Mouse (Mus musculus): ENCODE results near the gene Vps13d. TPM values are rescaled to one million over a fixed set of nuclear protein-coding genes. Genes with fewer than 3 reads are reported as not detected.

The Vps13d gene
- polyA plus RNA-seq, 1 experiment from 2014 or later, result 6.6 TPM

- WGBS (ENCODE audit: insufficient replicate concordance), result 40% methylated on average over 3 of the region's 3 CpGs
- peak; percentile 59 for ATAC-seq
These were observed 38.9 kb upstream of the Vps13d start for GRCm38 (mm10) chr4:145233487-145234228.

GRCm38 (mm10) chr4:145231732-145232131 lies 36.9 kb upstream of the Vps13d start:
- DNase-seq (no peak), ATAC-seq (0 out of 2 replicates have a peak, but pooled peaks have one; percentile 2)
- Histone ChIP-seq H3K4me3 (ENCODE audit: low read depth, low read length) (no peak overlapping the region), H3K4me1 (ENCODE audit: insufficient read depth) (peaks cover 21% of the 10 kb centered on the region), H3K36me3 (replicated peaks; ENCODE audit: insufficient read depth, low read length) (0 out of 2 replicates have a peak, but pooled peaks cover 6% of the 10 kb centered on the region), H3K4me2 (ENCODE audit: low read depth, low read length) (no peak overlapping the region), H3K9ac (replicated peaks) (no peak overlapping the region), H3K27me3 (ENCODE audit: insufficient read depth, low read length) (no peaks in the 10 kb centered on the region), H3K27ac (ENCODE audit: low read depth) (0 out of 2 replicates have a peak overlapping the region, but pooled peaks have one; percentile 18), H3K9me3 (ENCODE audit: low read length) (no peaks in the 10 kb centered on the region)
- 79% methylated on average over 5 of the region's 5 CpGs for WGBS (ENCODE audit: insufficient replicate concordance)
- TF ChIP-seq EP300 (IDR thresholded peaks at IDR 0.05; ENCODE audit: low read depth) (no peak), CTCF (IDR thresholded peaks at IDR 0.05; ENCODE audit: low read depth) (no peak)

More at GRCm38 (mm10) chr4:145233487-145234228, 38.9 kb upstream of the Vps13d start:
- no peak for DNase-seq
- no peak overlapping the region for H3K4me2 ChIP-seq (ENCODE audit: low read depth, low read length)
- H3K9ac ChIP-seq (replicated peaks), result no peak overlapping the region
- peaks cover 23% of the 10 kb centered on the region for H3K4me1 ChIP-seq (ENCODE audit: insufficient read depth)
- H3K4me3 ChIP-seq (ENCODE audit: low read depth, low read length), result no peak overlapping the region
- H3K27me3 ChIP-seq (ENCODE audit: insufficient read depth, low read length), result no peaks in the 10 kb centered on the region
- no peaks in the 10 kb centered on the region for H3K9me3 ChIP-seq (ENCODE audit: low read length)
- TF ChIP-seq CTCF (IDR thresholded peaks at IDR 0.05; ENCODE audit: low read depth) (no peak), EP300 (IDR thresholded peaks at IDR 0.05; ENCODE audit: low read depth) (no peak)
- 0 out of 2 replicates have a peak, but pooled peaks cover 8% of the 10 kb centered on the region for H3K36me3 ChIP-seq (replicated peaks; ENCODE audit: insufficient read depth, low read length)
- peak overlapping the region; percentile 79 for H3K27ac ChIP-seq (ENCODE audit: low read depth)

GRCm38 (mm10) chr4:145230647-145231046 lies 35.8 kb upstream of the Vps13d start:
- H3K36me3 ChIP-seq (replicated peaks; ENCODE audit: insufficient read depth, low read length), result 0 out of 2 replicates have a peak, but pooled peaks cover 6% of the 10 kb centered on the region
- H3K4me1 ChIP-seq (ENCODE audit: insufficient read depth), result peaks cover 17% of the 10 kb centered on the region
- H3K4me3 ChIP-seq (ENCODE audit: low read depth, low read length), result no peak overlapping the region
- no peak overlapping the region for H3K27ac ChIP-seq (ENCODE audit: low read depth)
- ATAC-seq, result no peak
- H3K27me3 ChIP-seq (ENCODE audit: insufficient read depth, low read length), result no peaks in the 10 kb centered on the region
- 73% methylated on average over 2 of the region's 2 CpGs for WGBS (ENCODE audit: insufficient replicate concordance)
- no peak for DNase-seq
- no peaks in the 10 kb centered on the region for H3K9me3 ChIP-seq (ENCODE audit: low read length)
- H3K9ac ChIP-seq (replicated peaks), result no peak overlapping the region
- H3K4me2 ChIP-seq (ENCODE audit: low read depth, low read length), result no peak overlapping the region
- TF ChIP-seq CTCF (IDR thresholded peaks at IDR 0.05; ENCODE audit: low read depth) (no peak), EP300 (IDR thresholded peaks at IDR 0.05; ENCODE audit: low read depth) (no peak)

- no peak overlapping the region for H3K4me2 ChIP-seq (ENCODE audit: low read depth, low read length)
- no peak overlapping the region for H3K4me3 ChIP-seq (ENCODE audit: low read depth, low read length)
- WGBS (ENCODE audit: insufficient replicate concordance), result 78% methylated on average over 5 of the region's 5 CpGs
- ATAC-seq, result 0 out of 2 replicates have a peak, but pooled peaks have one; percentile 14
- 0 out of 2 replicates have a peak overlapping the region, but pooled peaks have one; percentile 3 for H3K27ac ChIP-seq (ENCODE audit: low read depth)
- no peak overlapping the region for H3K9ac ChIP-seq (replicated peaks)
- H3K9me3 ChIP-seq (ENCODE audit: low read length), result no peaks in the 10 kb centered on the region
- H3K4me1 ChIP-seq (ENCODE audit: insufficient read depth), result peaks cover 17% of the 10 kb centered on the region
- peaks cover 14% of the 10 kb centered on the region; the same call in 1 of the 2 replicates for H3K36me3 ChIP-seq (replicated peaks; ENCODE audit: insufficient read depth, low read length)
- no peaks in the 10 kb centered on the region for H3K27me3 ChIP-seq (ENCODE audit: insufficient read depth, low read length)
- no peak for DNase-seq
- TF ChIP-seq EP300 (IDR thresholded peaks at IDR 0.05; ENCODE audit: low read depth) (no peak), CTCF (IDR thresholded peaks at IDR 0.05; ENCODE audit: low read depth) (no peak)
These were observed 34.8 kb upstream of the Vps13d start for GRCm38 (mm10) chr4:145229524-145230163.

- Histone ChIP-seq H3K36me3 (replicated peaks; ENCODE audit: insufficient read depth, low read length) (peaks cover 19% of the 10 kb centered on the region; the same call in 1 of the 2 replicates), H3K4me2 (ENCODE audit: low read depth, low read length) (no peak overlapping the region), H3K9ac (replicated peaks) (no peak overlapping the region), H3K9me3 (ENCODE audit: low read length) (no peaks in the 10 kb centered on the region), H3K27me3 (ENCODE audit: insufficient read depth, low read length) (no peaks in the 10 kb centered on the region), H3K4me1 (ENCODE audit: insufficient read depth) (peaks cover 17% of the 10 kb centered on the region), H3K27ac (ENCODE audit: low read depth) (0 out of 2 replicates have a peak overlapping the region, but pooled peaks have one; percentile 3), H3K4me3 (ENCODE audit: low read depth, low read length) (no peak overlapping the region)
- 66% methylated on average over 6 of the region's 6 CpGs for WGBS (ENCODE audit: insufficient replicate concordance)
- no peak for DNase-seq
- no peak for ATAC-seq
- no peak for TF ChIP-seq EP300 (IDR thresholded peaks at IDR 0.05; ENCODE audit: low read depth)
- TF ChIP-seq CTCF (IDR thresholded peaks at IDR 0.05; ENCODE audit: low read depth), result no peak
These were observed 34.2 kb upstream of the Vps13d start for GRCm38 (mm10) chr4:145229051-145229450.

- DNase-seq, result no peak
These were observed 29.8 kb upstream of the Vps13d start for GRCm38 (mm10) chr4:145224613-145225012.

More at GRCm38 (mm10) chr4:145224613-145225012, 29.8 kb upstream of the Vps13d start:
- H3K36me3 ChIP-seq (replicated peaks; ENCODE audit: insufficient read depth, low read length), result peaks cover 32% of the 10 kb centered on the region
- no peak overlapping the region for H3K4me2 ChIP-seq (ENCODE audit: low read depth, low read length)
- no peak for ATAC-seq
- no peaks in the 10 kb centered on the region for H3K9me3 ChIP-seq (ENCODE audit: low read length)
- H3K27ac ChIP-seq (ENCODE audit: low read depth), result no peak overlapping the region
- H3K9ac ChIP-seq (replicated peaks), result no peak overlapping the region
- WGBS (ENCODE audit: insufficient replicate concordance), result 64% methylated on average over 4 of the region's 4 CpGs
- no peaks in the 10 kb centered on the region for H3K27me3 ChIP-seq (ENCODE audit: insufficient read depth, low read length)
- peaks cover 21% of the 10 kb centered on the region; the same call in 1 of the 2 replicates for H3K4me1 ChIP-seq (ENCODE audit: insufficient read depth)
- TF ChIP-seq EP300 (IDR thresholded peaks at IDR 0.05; ENCODE audit: low read depth), result no peak
- no peak for TF ChIP-seq CTCF (IDR thresholded peaks at IDR 0.05; ENCODE audit: low read depth)
- no peak overlapping the region for H3K4me3 ChIP-seq (ENCODE audit: low read depth, low read length)
